Mouse (Mus musculus) mouse trophoblast stem cell (cell line): ENCODE measurements around the gene Sirpb1c.
"Not testable (repeated sequence)": the region's sequence is repeated elsewhere in the genome, so short reads cannot be mapped to it uniquely, and the experiment has no call there.

ENCODE experiments used
- in situ Hi-C, 2 experiments: fragments of 300-500 bp; cut with MseI, MboI; formaldehyde crosslinking; loops; 2 replicates in 1 of 2; 3 replicates in 1 of 2; pipeline ENCODE4 v1.15.1; 2025

Gene Sirpb1c

DNA sequence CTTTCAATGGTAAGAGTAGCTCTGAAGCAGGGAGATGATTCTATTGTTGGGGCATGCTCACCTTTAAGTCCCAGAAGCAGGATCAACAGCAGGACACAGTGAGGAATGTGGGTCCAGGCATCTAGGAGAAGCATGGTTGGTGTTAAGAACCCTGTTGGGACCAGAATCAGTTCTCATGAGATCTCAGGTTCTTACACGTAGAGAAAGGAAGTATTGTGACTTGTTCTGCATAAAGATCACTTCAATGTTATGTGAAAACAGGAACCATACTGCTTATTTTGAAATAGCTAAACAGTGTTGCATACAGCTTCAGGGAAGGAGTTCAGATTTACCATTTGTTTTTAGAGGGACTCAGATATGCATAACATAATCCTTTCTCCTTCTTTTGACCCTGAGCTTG, at the start of gene Sirpb1c:
Sirpb1c (minus strand) TSS at position 249 of the 400 bp plus-strand sequence.
- in situ Hi-C loops, result loop anchor here (10.0 kb wide), 2 partner anchors 283 to 513 kb away; partner anchors contain the start of gene Gm9733 (in 1 of the 2)

- in situ Hi-C loops, result no loop called here
Measured at GRCm38 (mm10) chr3:15886380-15886779, 38.1 kb upstream of the Sirpb1c start.

GRCm38 (mm10) chr3:15855773-15856172, 7.4 kb upstream of the Sirpb1c start:
- in situ Hi-C loops, result not testable (repeated sequence)

DNA sequence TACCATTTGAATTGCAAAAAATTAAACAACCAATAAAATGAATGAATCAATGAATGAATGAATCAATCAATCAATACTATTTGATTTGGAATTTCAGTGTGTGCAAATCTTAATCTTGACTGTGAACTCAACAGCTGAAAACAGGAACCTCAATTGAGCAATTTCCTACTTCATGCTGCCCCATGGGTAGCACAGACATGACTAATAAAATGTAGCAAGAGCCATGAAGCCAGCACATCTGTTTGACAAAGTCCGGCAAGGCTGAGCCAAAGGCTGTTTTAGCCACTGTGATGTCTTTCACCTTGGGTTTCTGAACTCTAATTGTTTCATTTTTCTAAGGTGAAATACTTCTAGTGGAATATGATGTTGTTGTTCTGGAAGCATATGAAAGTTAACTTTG, 1.6 kb upstream of the Sirpb1c start:
- in situ Hi-C loops, result loop anchor here (10.0 kb wide), 2 partner anchors 285 to 515 kb away; partner anchors contain the start of gene Gm9733 (in 1 of the 2)

DNA sequence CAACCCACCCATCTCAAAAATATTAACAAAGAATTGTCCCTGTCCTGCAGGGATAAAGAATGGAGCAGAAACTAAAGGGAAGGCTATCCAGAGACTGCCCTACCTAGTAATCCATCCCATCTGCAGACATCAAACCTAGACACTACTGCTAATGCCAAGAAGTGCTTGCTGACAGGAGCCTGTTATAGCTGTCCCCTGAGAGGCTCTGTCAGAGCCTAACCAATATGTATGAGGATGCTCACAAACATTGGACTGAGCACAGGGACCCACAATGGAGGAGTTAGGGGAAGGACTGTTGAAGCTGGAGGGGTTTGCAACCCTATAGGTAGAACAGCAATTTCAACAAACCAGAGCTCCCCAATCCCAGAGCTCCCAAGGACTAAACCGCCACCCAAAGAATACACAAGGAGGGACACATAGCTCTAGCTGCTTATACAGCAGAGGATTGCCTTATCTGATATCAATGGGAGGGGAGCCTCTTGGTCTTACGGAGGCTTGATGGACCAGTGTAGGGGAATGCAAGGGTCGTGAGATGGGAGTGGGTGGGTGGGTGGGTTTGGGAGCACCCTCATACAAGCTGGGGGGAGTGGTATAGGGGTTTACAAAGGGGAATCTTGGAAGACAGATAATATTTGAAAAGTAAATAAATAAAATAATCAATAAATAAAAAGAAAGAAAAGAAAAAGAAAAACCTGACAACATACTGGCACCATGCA, 838 bp downstream of the Sirpb1c start:
- in situ Hi-C loops, result loop anchor here (10.0 kb wide), 2 partner anchors 283 to 513 kb away; partner anchors contain the start of gene Gm9733 (in 1 of the 2)

DNA sequence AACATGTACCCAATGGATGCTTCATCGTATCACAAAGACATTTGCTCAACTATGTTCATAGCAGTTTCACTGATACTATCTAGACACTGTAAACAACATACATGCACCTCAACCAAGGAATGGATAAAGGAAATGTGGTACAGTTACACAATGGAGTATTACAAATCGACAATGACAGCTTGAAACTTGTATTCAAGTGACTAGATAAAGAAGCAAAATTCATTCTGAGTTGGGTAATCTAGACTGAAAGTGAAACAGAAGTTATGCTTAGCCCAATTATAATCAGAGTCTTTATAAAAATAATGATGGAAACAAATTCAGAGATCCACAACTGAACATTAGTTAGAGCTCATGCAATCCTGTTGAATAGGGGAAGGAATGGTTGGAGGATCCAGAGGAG, 74.7 kb downstream of the Sirpb1c start:
- in situ Hi-C loops, result not testable (repeated sequence)
